Mouse (Mus musculus) liver, embryonic 14.5 days (tissue): ENCODE measurements around the gene Adamts17. TPM values are rescaled to one million over a fixed set of nuclear protein-coding genes. Genes with fewer than 3 reads are reported as not detected.

ENCODE experiments used
- ATAC-seq: fragments of 200-750 bp; cut with Nextera tagmentation; 2 replicates; pipeline ENCODE4 v1.8.0; 2017; ENCODE audit warnings: moderate number of reproducible peaks, mild to moderate bottlenecking, moderate library complexity; ENCODE audit not compliant: insufficient read depth
- DNase-seq, 3 experiments: peaks; one replicate each; pipeline ENCODE4 v3.0.0-alpha.2; 2012 to 2013; ENCODE audit warnings: low read depth in 3 of 3, low spot score in 3 of 3
- H3K27ac ChIP-seq: fragments of 300-500 bp; sonication (generic); 2 replicates; pipeline ENCODE4 v1.5.1; 2014; ENCODE audit warnings: moderate library complexity, mild to moderate bottlenecking, control low read depth, inconsistent platforms
- H3K27me3 ChIP-seq: fragments of 300-500 bp; sonication (generic); 2 replicates; pipeline ENCODE4 v1.6.1; 2014; ENCODE audit warnings: mild to moderate bottlenecking, low read length, moderate library complexity; ENCODE audit not compliant: control insufficient read depth, insufficient read depth
- H3K36me3 ChIP-seq: fragments of 300-500 bp; sonication (generic); replicated peaks from 2 replicates; pipeline ENCODE4 v1.6.1; 2014; ENCODE audit warnings: low read depth; ENCODE audit not compliant: control insufficient read depth, insufficient read depth
- H3K4me1 ChIP-seq, 2 experiments: fragments of 200-500 bp in 1 of 2; fragments of 300-500 bp in 1 of 2; sonication (generic) in 1 of 2; replicated peaks; 2 replicates each; pipeline ENCODE4 v1.6.1; 2012 to 2014; ENCODE audit warnings: antibody characterized with exemption in 1 of 2, inconsistent platforms in 1 of 2, low read length in 1 of 2; ENCODE audit not compliant: control insufficient read depth in 2 of 2, insufficient read depth in 2 of 2
- H3K4me2 ChIP-seq: fragments of 300-500 bp; sonication (generic); 2 replicates; pipeline ENCODE4 v1.6.1; 2014; ENCODE audit warnings: low read depth, mild to moderate bottlenecking, control low read depth, moderate library complexity
- H3K4me3 ChIP-seq, 2 experiments: fragments of 200-500 bp in 1 of 2; fragments of 300-500 bp in 1 of 2; sonication (generic) in 1 of 2; 2 replicates each; pipeline ENCODE4 v1.5.1; 2012 to 2014; ENCODE audit warnings: low read depth in 2 of 2, low read length in 2 of 2, mild to moderate bottlenecking in 2 of 2, control low read depth in 1 of 2, inconsistent platforms in 1 of 2, moderate library complexity in 1 of 2; ENCODE audit not compliant: insufficient read depth in 1 of 2
- H3K9ac ChIP-seq: fragments of 300-500 bp; sonication (generic); replicated peaks from 2 replicates; pipeline ENCODE4 v1.6.1; 2014; ENCODE audit warnings: mild to moderate bottlenecking, control low read depth, moderate library complexity
- H3K9me3 ChIP-seq: fragments of 300-500 bp; sonication (generic); 2 replicates; pipeline ENCODE4 v1.6.1; 2016; ENCODE audit warnings: low read length, mixed read lengths; ENCODE audit not compliant: control insufficient read depth
- CTCF ChIP-seq: IDR thresholded peaks from 2 replicates; pipeline ENCODE4 v1.5.1; 2016; ENCODE audit warnings: antibody characterized with exemption, low read depth, control low read depth
- EP300 ChIP-seq: IDR thresholded peaks from 2 replicates; pipeline ENCODE4 v1.6.1; 2016; ENCODE audit warnings: antibody characterized with exemption, low read depth
- WGBS: fragments of 180-500 bp; shearing (Covaris S2); extraction: QIAGEN DNeasy Blood & Tissue Kit; methylation state at CpG from one replicate; pipeline ENCODE4 v1.1.7; 2014; ENCODE audit not compliant: insufficient replicate concordance; 5-methylcytosine and 5-hydroxymethylcytosine counted together
- polyA plus RNA-seq, 2 experiments: library from polyadenylated mRNA; depleted of rRNA in 1 of 2; stranded (reverse) in 1 of 2; unstranded in 1 of 2; fragments of >200 nt; fragmentation: Nextera tagmentation in 1 of 2; extraction: Ambion mirVana in 1 of 2; gene quantifications; 2 replicates each; pipeline versions ENCODE4 v1.2.1 to v1.2.3; 2012 to 2014

Adamts17 gene
- polyA plus RNA-seq, 2 experiments, result 0.15 TPM; not detected in 1

DNA sequence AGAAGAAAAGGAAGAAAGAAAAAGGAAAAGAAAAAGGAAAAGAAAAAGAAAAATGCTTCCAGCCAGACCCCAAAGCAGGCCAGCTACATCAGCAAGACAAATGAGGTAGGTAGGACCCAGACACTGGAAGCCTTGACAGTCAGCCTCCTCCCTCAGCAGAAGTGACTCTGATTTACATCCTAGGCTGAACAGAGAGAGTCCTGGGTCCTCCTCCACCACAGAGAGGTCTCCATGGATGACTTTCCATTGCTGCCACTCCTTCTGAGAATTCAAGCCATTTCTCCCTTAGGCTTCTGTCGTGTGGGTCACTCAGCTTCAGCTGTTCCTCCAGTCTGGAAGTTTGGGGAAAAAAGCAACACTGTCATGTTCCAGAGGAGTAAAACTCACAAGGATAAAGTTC is 28.2 kb upstream of the Adamts17 start:
- DNase-seq, result no peak

DNA sequence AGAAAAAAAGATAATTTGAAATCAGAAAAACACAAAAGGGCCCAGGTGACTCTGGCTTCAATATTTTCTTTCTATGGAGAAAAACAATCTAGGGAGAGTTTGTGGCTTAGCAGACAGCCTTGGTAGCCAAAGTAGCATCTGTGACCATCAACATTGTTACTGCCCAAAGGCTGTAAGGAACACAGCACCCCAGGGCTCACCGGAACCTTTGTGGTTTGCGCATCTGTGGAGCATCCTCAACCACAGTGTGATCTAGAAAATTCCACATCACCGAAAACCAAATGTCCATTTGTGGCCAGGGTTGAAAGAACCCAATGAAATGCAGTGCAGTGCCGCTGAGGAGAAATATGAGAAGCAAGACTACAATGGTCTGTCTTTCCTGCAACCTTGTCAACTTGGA is 27.2 kb upstream of the Adamts17 start:
- DNase-seq, result no peak
- 74% methylated on average over 4 of the region's 4 CpGs for WGBS
- no peak for ATAC-seq
- Histone ChIP-seq H3K36me3 (no peaks in the 10 kb centered on the region), H3K27ac (no peak overlapping the region), H3K9ac (no peak overlapping the region), H3K27me3 (no peaks in the 10 kb centered on the region), H3K4me1 (no peaks in the 10 kb centered on the region), H3K4me2 (no peak overlapping the region), H3K9me3 (no peaks in the 10 kb centered on the region), H3K4me3 (no peak overlapping the region)
- TF ChIP-seq CTCF, result no peak
- no peak for TF ChIP-seq EP300

More for the DNA sequence above, 28.2 kb upstream of the Adamts17 start:
- no peaks in the 10 kb centered on the region for H3K36me3 ChIP-seq
- no peak overlapping the region for H3K4me3 ChIP-seq
- no peaks in the 10 kb centered on the region for H3K9me3 ChIP-seq
- H3K27ac ChIP-seq, result no peak overlapping the region
- 60% methylated on average over 1 of the region's 1 CpGs for WGBS
- H3K4me2 ChIP-seq, result no peak overlapping the region
- H3K4me1 ChIP-seq, result no peaks in the 10 kb centered on the region
- H3K9ac ChIP-seq, result no peak overlapping the region
- no peaks in the 10 kb centered on the region for H3K27me3 ChIP-seq
- TF ChIP-seq EP300 (no peak), CTCF (no peak)
- no peak for ATAC-seq

DNA sequence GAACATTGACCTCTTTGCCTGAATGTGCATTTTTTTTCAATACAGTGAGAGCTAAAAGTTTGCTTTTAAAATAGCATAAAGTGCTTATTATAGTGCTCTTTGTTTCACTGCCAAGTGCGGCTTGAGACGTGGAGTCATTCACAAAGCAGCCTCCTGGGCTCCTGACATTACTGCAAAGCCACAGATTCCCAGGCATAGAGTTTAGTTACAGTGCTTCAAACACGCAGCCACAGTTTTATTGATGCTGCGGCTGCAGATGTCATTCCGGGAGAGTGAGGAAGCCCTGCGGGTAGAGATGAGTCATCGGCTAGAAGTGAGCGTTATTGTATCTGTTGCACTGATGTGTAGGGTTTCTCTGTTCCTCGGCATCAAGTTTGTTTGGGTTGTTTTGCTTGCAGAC is 26.8 kb upstream of the Adamts17 start:
- no peaks in the 10 kb centered on the region for H3K36me3 ChIP-seq
- H3K4me1 ChIP-seq, result no peaks in the 10 kb centered on the region
- no peak for DNase-seq
- WGBS, result 32% methylated on average over 9 of the region's 9 CpGs
- H3K4me2 ChIP-seq, result no peak overlapping the region
- no peaks in the 10 kb centered on the region for H3K27me3 ChIP-seq
- H3K9ac ChIP-seq, result no peak overlapping the region
- no peaks in the 10 kb centered on the region for H3K9me3 ChIP-seq
- H3K27ac ChIP-seq, result no peak overlapping the region
- H3K4me3 ChIP-seq, result no peak overlapping the region
- TF ChIP-seq EP300 (no peak), CTCF (no peak)
- no peak for ATAC-seq

DNA sequence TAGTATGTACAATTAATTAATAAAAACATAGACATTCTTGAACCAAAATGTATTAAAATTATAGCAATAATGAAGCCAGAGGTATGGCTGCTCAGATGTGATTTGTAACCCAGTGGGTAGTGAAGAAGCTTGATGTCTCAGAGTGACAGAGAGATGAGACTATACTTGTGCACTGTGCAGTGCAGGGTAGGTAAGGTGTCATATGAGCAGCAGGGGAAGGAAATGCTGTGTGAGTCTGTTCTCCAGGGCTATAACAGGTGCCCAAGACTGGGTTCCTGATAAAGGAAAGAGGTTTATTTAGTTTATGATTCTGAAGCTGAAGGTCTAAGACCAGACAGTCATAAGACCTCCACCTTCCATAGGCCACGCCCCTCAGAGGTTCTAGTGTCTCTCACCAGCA is 26.4 kb upstream of the Adamts17 start:
- TF ChIP-seq CTCF (no peak), EP300 (no peak)
- no peak overlapping the region for H3K9ac ChIP-seq
- no peak for ATAC-seq

GRCm38 (mm10) chr7:66815526-66815925 is 24.0 kb upstream of the Adamts17 start:
- no peaks in the 10 kb centered on the region for H3K4me1 ChIP-seq
- no peaks in the 10 kb centered on the region for H3K36me3 ChIP-seq
- H3K4me2 ChIP-seq, result no peak overlapping the region
- TF ChIP-seq EP300, result no peak
- no peak for TF ChIP-seq CTCF
- ATAC-seq, result no peak
- WGBS, result 82% methylated on average over 6 of the region's 6 CpGs
- H3K27ac ChIP-seq, result no peak overlapping the region
- H3K9ac ChIP-seq, result no peak overlapping the region
- H3K27me3 ChIP-seq, result no peaks in the 10 kb centered on the region
- no peak for DNase-seq
- no peak overlapping the region for H3K4me3 ChIP-seq
- no peaks in the 10 kb centered on the region for H3K9me3 ChIP-seq

More for the DNA sequence above, 26.4 kb upstream of the Adamts17 start:
- Histone ChIP-seq H3K4me3 (no peak overlapping the region), H3K36me3 (no peaks in the 10 kb centered on the region), H3K4me1 (no peaks in the 10 kb centered on the region), H3K9me3 (no peaks in the 10 kb centered on the region), H3K27me3 (no peaks in the 10 kb centered on the region), H3K27ac (no peak overlapping the region), H3K4me2 (no peak overlapping the region)
- no peak for DNase-seq
- 30% methylated on average over 1 of the region's 1 CpGs for WGBS

DNA sequence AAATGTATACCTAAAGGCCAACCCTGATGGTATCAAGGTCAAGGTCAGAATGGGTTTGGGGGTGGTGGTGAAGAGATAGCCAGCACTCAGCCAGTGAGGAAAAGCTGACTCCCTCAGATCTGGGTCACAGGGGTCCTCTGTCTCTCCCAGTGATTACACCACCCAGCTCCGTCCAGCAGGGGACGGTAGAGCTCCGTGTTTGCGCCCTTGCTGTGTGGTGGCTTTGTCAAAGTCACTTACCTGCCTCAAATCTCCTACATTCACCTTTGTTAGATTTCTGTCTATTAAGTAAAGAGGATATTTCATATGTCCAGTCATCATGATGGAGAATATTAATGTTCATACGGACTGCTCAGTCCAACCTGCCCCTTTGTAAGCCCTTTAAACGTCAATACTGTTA is 19.5 kb upstream of the Adamts17 start:
- no peaks in the 10 kb centered on the region for H3K4me1 ChIP-seq
- H3K27ac ChIP-seq, result no peak overlapping the region
- H3K4me3 ChIP-seq, result no peak overlapping the region
- ATAC-seq (no peak), DNase-seq (no peak)
- H3K27me3 ChIP-seq, result no peaks in the 10 kb centered on the region
- H3K36me3 ChIP-seq, result no peaks in the 10 kb centered on the region
- no peaks in the 10 kb centered on the region for H3K9me3 ChIP-seq
- H3K4me2 ChIP-seq, result no peak overlapping the region
- no peak overlapping the region for H3K9ac ChIP-seq
- TF ChIP-seq CTCF (peak; percentile 88), EP300 (no peak)
- WGBS, result 19% methylated on average over 6 of the region's 6 CpGs
